Mouse (Mus musculus): ENCODE results near the gene Edf1.

GRCm38 (mm10) chr2:25569323-25569722 is 11.7 kb downstream of the Edf1 start:
- TF ChIP-seq GATA1 (IDR thresholded peaks at IDR 0.05; ENCODE audit: low read length), result no peak
- no peak for TF ChIP-seq TAL1 (IDR thresholded peaks at IDR 0.05; ENCODE audit: low read length)
